Mouse (Mus musculus) hindbrain, postnatal 0 days (tissue): ENCODE measurements around the gene Rgp1. TPM values are rescaled to one million over a fixed set of nuclear protein-coding genes. Genes with fewer than 3 reads are reported as not detected.
A peak's percentile ranks its signal among the peaks of the same experiment; 100 is the strongest.

Experiments used
- ATAC-seq: fragments of 200-750 bp; cut with Nextera tagmentation; 2 replicates; pipeline ENCODE4 v1.8.0; 2017; ENCODE audit warnings: mild to moderate bottlenecking, moderate TSS enrichment, moderate library complexity
- DNase-seq: peaks from one replicate; pipeline ENCODE4 v3.0.0-alpha.2; 2015; ENCODE audit warnings: low spot score
- H3K27ac ChIP-seq: fragments of 300-500 bp; sonication (generic); 2 replicates; pipeline ENCODE4 v1.5.1; 2014; ENCODE audit warnings: mild to moderate bottlenecking
- H3K27me3 ChIP-seq: fragments of 300-500 bp; sonication (generic); 2 replicates; pipeline ENCODE4 v1.6.1; 2014; ENCODE audit warnings: low read length, mixed read lengths; ENCODE audit not compliant: insufficient read depth
- H3K36me3 ChIP-seq: fragments of 300-500 bp; sonication (generic); 2 replicates; pipeline ENCODE4 v1.6.1; 2014; ENCODE audit warnings: low read length, mixed read lengths; ENCODE audit not compliant: insufficient read depth
- H3K4me1 ChIP-seq: fragments of 300-500 bp; sonication (generic); 2 replicates; pipeline ENCODE4 v1.6.1; 2014; ENCODE audit warnings: antibody characterized with exemption, low read length, mixed read lengths; ENCODE audit not compliant: insufficient read depth
- H3K4me2 ChIP-seq: fragments of 300-500 bp; sonication (generic); 2 replicates; pipeline ENCODE4 v1.6.1; 2014; ENCODE audit warnings: low read depth, mild to moderate bottlenecking, low read length, moderate library complexity, mixed read lengths
- H3K4me3 ChIP-seq: fragments of 300-500 bp; sonication (generic); 2 replicates; pipeline ENCODE4 v1.5.1; 2014; ENCODE audit warnings: low read length
- H3K9ac ChIP-seq: fragments of 300-500 bp; sonication (generic); replicated peaks from 2 replicates; pipeline ENCODE4 v1.6.1; 2014; ENCODE audit warnings: mild to moderate bottlenecking, low read length, moderate library complexity, mixed read lengths
- H3K9me3 ChIP-seq: fragments of 300-500 bp; sonication (generic); 2 replicates; pipeline ENCODE4 v1.6.1; 2016; ENCODE audit warnings: low read length, mixed read lengths
- CTCF ChIP-seq: IDR thresholded peaks from 2 replicates; pipeline ENCODE4 v1.5.1; 2016; ENCODE audit warnings: antibody characterized with exemption, control low read depth, low read depth
- WGBS: fragments of 180-500 bp; shearing (Covaris S2); extraction: QIAGEN DNeasy Blood & Tissue Kit; methylation state at CpG from one replicate; pipeline ENCODE4 v1.1.7; 2014; 5-methylcytosine and 5-hydroxymethylcytosine counted together
- polyA plus RNA-seq: library from polyadenylated mRNA; unstranded; fragments of >200 nt; fragmentation: Nextera tagmentation; extraction: Ambion mirVana; gene quantifications from 2 replicates; pipeline ENCODE4 v1.2.1, GENCODE M21; 2015
- total RNA-seq: library from RNA; depleted of rRNA; stranded (reverse); fragments of >200 nt; gene quantifications from 2 replicates; pipeline ENCODE4 v1.2.3, GENCODE M21; 2014

Gene Rgp1
- total and polyA plus RNA-seq, 2 experiments from 2014 or later: 13.5 to 31.2 TPM

- H3K4me1 ChIP-seq: peaks cover 18% of the 10 kb centered on the region
- peaks cover 28% of the 10 kb centered on the region for H3K36me3 ChIP-seq
- peak within 1 kb of the TSS; percentile 91 for H3K9ac ChIP-seq
- peak within 1 kb of the TSS; percentile 95 for H3K27ac ChIP-seq
- peak within 1 kb of the TSS; percentile 85 for H3K4me3 ChIP-seq
- no peaks in the 10 kb centered on the region for H3K9me3 ChIP-seq
- WGBS: under 1% methylated on average over 62 of the region's 62 CpGs
- peak within 1 kb of the TSS; percentile 64 for H3K4me2 ChIP-seq
- peak; percentile 21 for TF ChIP-seq CTCF
- H3K27me3 ChIP-seq: no peaks in the 10 kb centered on the region
- peak; percentile 97 for DNase-seq
- peak; percentile 95 for ATAC-seq
These were observed 16.3 kb upstream of the Rgp1 start, which contains the start of the genes Creb3 and Tln1 for GRCm38 (mm10) chr4:43561997-43562768. Gene Creb3 (plus strand): TSS chr4:43562332. Gene Tln1 (minus strand): TSS chr4:43562691.

GRCm38 (mm10) chr4:43562769-43563600, 15.5 kb upstream of the Rgp1 start:
- Histone ChIP-seq H3K4me1 (peaks cover 18% of the 10 kb centered on the region), H3K4me3 (peak overlapping the region; percentile 85), H3K36me3 (peaks cover 36% of the 10 kb centered on the region), H3K27me3 (no peaks in the 10 kb centered on the region), H3K9ac (peak overlapping the region; percentile 91), H3K27ac (peak overlapping the region; percentile 95), H3K9me3 (no peaks in the 10 kb centered on the region), H3K4me2 (peak overlapping the region; percentile 64)
- DNase-seq (peak; percentile 40), ATAC-seq (peak; percentile 27)
- TF ChIP-seq CTCF: no peak
- WGBS: 6% methylated on average over 22 of the region's 22 CpGs

GRCm38 (mm10) chr4:43563601-43563875, 15.0 kb upstream of the Rgp1 start:
- peaks cover 18% of the 10 kb centered on the region for H3K4me1 ChIP-seq
- 88% methylated on average over 4 of the region's 4 CpGs for WGBS
- H3K36me3 ChIP-seq: peaks cover 39% of the 10 kb centered on the region
- peak overlapping the region; percentile 85 for H3K4me3 ChIP-seq
- TF ChIP-seq CTCF: no peak
- no peak for ATAC-seq
- H3K9me3 ChIP-seq: no peaks in the 10 kb centered on the region
- peak overlapping the region; percentile 95; the same call in 1 of the 2 replicates for H3K27ac ChIP-seq
- H3K27me3 ChIP-seq: no peaks in the 10 kb centered on the region
- peak overlapping the region; percentile 64 for H3K4me2 ChIP-seq
- DNase-seq: no peak
- peak overlapping the region; percentile 91 for H3K9ac ChIP-seq

- DNase-seq (peak; percentile 31), ATAC-seq (no peak)
- Histone ChIP-seq H3K36me3 (peaks cover 44% of the 10 kb centered on the region), H3K27ac (no peak overlapping the region), H3K9ac (0 out of 2 replicates have a peak overlapping the region, but pooled peaks have one; percentile 91), H3K4me2 (no peak overlapping the region), H3K9me3 (no peaks in the 10 kb centered on the region), H3K4me1 (peaks cover 18% of the 10 kb centered on the region), H3K27me3 (no peaks in the 10 kb centered on the region), H3K4me3 (no peak overlapping the region)
- no peak for TF ChIP-seq CTCF
- WGBS: 39% methylated on average over 2 of the region's 2 CpGs
These were observed 14.3 kb upstream of the Rgp1 start for GRCm38 (mm10) chr4:43564231-43564630.

- WGBS: 90% methylated on average over 9 of the region's 9 CpGs
- Histone ChIP-seq H3K27me3 (no peaks in the 10 kb centered on the region), H3K4me2 (no peak overlapping the region), H3K36me3 (peaks cover 73% of the 10 kb centered on the region), H3K9me3 (no peaks in the 10 kb centered on the region), H3K9ac (no peak overlapping the region), H3K4me1 (peaks cover 6% of the 10 kb centered on the region), H3K4me3 (no peak overlapping the region), H3K27ac (no peak overlapping the region)
- ATAC-seq (no peak), DNase-seq (no peak)
- no peak for TF ChIP-seq CTCF
These were observed 11.4 kb upstream of the Rgp1 start for GRCm38 (mm10) chr4:43567140-43567539.

- Histone ChIP-seq H3K4me1 (peaks cover under 1% of the 10 kb centered on the region; the same call in 1 of the 2 replicates), H3K27me3 (no peaks in the 10 kb centered on the region), H3K27ac (no peak overlapping the region), H3K4me2 (no peak overlapping the region), H3K36me3 (peaks cover 82% of the 10 kb centered on the region), H3K9me3 (no peaks in the 10 kb centered on the region), H3K4me3 (no peak overlapping the region), H3K9ac (no peak overlapping the region)
- ATAC-seq: no peak
- 88% methylated on average over 6 of the region's 6 CpGs for WGBS
- no peak for TF ChIP-seq CTCF
- DNase-seq: no peak
These were observed 7.0 kb upstream of the Rgp1 start for GRCm38 (mm10) chr4:43571395-43572045.
